Mouse (Mus musculus) G1E (cell line): Measurements from ENCODE around the gene Commd2.

Experiments used
- CTCF ChIP-seq: IDR thresholded peaks from 2 replicates; pipeline ENCODE4 v1.5.1; 2012; ENCODE audit warnings: low read depth, low read length, inconsistent platforms, mixed read lengths
- GATA1 ChIP-seq: IDR thresholded peaks from 2 replicates; pipeline ENCODE4 v1.6.1; 2012; ENCODE audit warnings: borderline replicate concordance, low read length, inconsistent platforms, mixed read lengths
- GATA2 ChIP-seq: IDR thresholded peaks from 2 replicates; pipeline ENCODE4 v1.6.1; 2012; ENCODE audit warnings: low read depth, low read length, inconsistent platforms, borderline replicate concordance
- POLR2AphosphoS5 ChIP-seq: IDR thresholded peaks from 2 replicates; pipeline ENCODE4 v1.6.1; 2012; ENCODE audit warnings: low read depth, low read length, inconsistent platforms; ENCODE audit not compliant: insufficient replicate concordance
- TAL1 ChIP-seq: conservative IDR thresholded peaks from 2 replicates; pipeline ENCODE4 v1.6.1; 2012; ENCODE audit warnings: low read depth, low read length, inconsistent platforms, mixed read lengths

DNA sequence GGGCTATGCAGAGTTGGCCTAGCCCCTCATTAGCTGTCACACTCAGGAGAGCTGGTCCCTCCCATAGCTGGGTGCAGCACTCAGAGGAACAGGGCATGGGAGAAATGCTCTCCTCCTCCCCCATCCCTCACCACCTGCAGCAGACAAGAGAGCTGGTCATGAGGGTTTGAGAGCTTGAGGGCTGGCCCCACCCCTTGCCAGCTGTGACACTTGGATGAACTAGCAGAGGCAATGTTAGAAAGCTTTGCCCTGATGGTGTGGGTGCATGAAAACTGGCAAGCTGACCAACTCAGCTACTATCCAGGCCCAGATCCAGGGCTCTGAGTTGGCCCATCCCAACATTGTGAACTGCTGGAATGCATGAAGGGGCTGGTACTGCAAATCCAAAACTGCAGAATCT is 26.3 kb upstream of the Commd2 start:
- TF ChIP-seq CTCF: no peak
- TF ChIP-seq GATA1: no peak
- no peak for TF ChIP-seq TAL1
- no peak for TF ChIP-seq GATA2
- no peak for TF ChIP-seq POLR2AphosphoS5
